Mouse (Mus musculus) hematopoietic stem cell, adult 5-6 weeks (primary cell): ENCODE results near the gene Bend3. TPM values are rescaled to one million over a fixed set of nuclear protein-coding genes. Genes with fewer than 3 reads are reported as not detected.
A peak's percentile ranks its signal among the peaks of the same experiment; 100 is the strongest.
"Not testable (repeated sequence)": the region's sequence is repeated elsewhere in the genome, so short reads cannot be mapped to it uniquely, and the experiment has no call there.

Experiments used
- ATAC-seq, 2 experiments: fragments of 125-278 bp in 1 of 2; replicated peaks in 1 of 2; 2 replicates each; pipeline ENCODE4 v1.8.0; 2016 to 2017; ENCODE audit warnings: inconsistent platforms in 2 of 2, mild to moderate bottlenecking in 2 of 2, moderate number of reproducible peaks in 2 of 2, low read depth in 1 of 2, moderate TSS enrichment in 1 of 2; ENCODE audit not compliant: low FRiP score in 2 of 2, poor library complexity in 2 of 2, severe bottlenecking in 2 of 2, insufficient read depth in 1 of 2, low TSS enrichment in 1 of 2
- total RNA-seq: library from RNA; stranded (forward); fragments of 172-1452, 232-1000 nt; gene quantifications from 2 replicates; pipeline ENCODE4 v1.2.3, GENCODE M21; 2017

Gene Bend3
- total RNA-seq, 1 experiment from 2014 or later: 6.8 TPM

GRCm38 (mm10) chr10:43512976-43513375, 34.3 kb downstream of the Bend3 start:
- no peak for ATAC-seq

- ATAC-seq: no peak
These were observed 38.5 kb downstream of the Bend3 start for GRCm38 (mm10) chr10:43516992-43517660.

DNA sequence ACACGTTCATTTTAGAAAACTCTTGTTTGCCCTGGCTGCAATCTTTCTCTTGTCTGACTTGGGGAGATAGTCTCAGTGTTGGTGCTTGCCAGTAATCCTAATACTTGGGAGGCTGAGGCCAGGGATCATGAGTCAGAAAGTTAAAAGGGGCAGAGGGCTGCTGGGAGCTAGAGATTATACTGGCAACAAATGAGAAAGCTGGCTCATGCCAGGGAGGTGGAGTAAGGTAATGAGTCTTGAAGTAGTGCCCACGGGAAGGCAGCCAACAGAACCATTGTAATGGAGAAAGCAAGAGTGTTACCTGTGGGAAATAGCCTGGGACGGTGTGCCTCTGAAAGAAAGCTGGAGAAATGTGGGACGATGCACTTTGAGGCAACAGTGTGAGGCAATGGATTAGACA, 39.2 kb downstream of the Bend3 start:
- ATAC-seq: no peak

GRCm38 (mm10) chr10:43518368-43518767, 39.7 kb downstream of the Bend3 start:
- ATAC-seq: no peak

DNA sequence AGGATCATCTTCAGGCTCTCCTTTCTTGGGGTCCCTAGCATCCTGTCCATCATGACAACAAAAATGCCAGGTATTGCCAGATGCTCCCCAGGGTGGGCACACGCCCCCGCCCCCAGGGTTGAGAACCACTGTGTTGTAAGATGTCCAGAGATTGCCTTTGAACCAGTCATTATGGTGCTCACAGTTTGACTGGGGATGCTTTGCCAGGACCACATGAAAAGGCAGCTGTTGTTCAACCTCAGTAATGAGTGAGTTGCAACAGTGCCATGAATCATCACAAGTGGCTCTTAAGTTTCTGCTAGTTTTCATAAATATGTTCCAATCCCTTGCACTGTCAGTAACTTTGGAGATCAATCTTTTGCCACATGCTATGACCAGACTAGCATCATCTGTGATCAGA, 41.3 kb downstream of the Bend3 start:
- no peak for ATAC-seq

GRCm38 (mm10) chr10:43523931-43524330, 45.3 kb downstream of the Bend3 start, which contains the start of gene Gm9803:
Gene Gm9803, plus strand, starts transcription at chr10:43524084.
- not testable (repeated sequence) for ATAC-seq

- no peak for ATAC-seq
These were observed 48.9 kb downstream of the Bend3 start for GRCm38 (mm10) chr10:43527283-43528269.

DNA sequence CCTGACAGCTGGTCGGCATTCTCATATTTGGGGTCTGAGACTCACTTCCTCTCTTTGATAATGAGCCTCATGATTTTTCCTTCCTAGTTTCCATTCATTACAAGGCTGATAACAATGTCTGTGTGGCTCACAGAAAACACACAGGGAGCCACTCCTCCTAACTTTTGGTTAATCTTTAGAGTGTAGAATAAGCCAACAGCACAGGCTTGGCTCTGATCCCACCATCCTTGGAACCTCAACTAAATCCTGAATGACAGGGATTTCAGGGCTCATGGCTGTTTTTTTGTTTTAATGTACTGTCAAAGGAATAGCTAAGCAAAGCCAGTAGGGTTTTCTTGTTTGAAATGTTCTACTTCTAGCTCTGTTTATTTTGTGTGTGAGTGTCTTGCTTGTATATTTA, 55.8 kb downstream of the Bend3 start:
- ATAC-seq: no peak

GRCm38 (mm10) chr10:43537652-43538051, 59.0 kb downstream of the Bend3 start:
- ATAC-seq: no peak

GRCm38 (mm10) chr10:43538831-43539230, 60.2 kb downstream of the Bend3 start:
- no peak for ATAC-seq

DNA sequence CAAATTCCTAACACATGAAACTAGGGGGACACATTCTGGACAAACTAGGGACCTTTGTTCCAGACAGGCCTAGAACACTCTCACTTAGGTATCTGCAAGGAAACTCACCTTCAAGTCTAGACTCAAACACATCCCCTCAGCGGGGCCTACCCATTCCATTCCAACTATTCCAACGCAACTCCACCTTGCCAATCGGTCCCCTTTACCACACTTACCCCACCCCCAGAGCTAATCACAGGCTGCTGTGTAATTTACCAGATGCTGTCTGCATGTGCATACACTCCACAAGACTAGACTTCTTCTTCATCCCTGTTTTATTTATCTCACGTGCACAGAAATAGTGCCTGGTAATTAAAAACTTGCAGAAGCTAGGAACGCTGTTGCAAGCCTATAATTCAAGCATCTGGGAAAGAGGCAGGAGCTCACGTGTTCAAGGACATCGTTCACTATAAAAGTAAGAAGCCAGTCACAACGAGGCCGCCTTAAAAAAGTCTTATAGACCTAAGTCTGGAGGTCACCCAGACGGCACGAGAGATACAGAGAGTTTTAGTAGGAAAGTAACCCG, 61.2 kb downstream of the Bend3 start:
- no peak for ATAC-seq

DNA sequence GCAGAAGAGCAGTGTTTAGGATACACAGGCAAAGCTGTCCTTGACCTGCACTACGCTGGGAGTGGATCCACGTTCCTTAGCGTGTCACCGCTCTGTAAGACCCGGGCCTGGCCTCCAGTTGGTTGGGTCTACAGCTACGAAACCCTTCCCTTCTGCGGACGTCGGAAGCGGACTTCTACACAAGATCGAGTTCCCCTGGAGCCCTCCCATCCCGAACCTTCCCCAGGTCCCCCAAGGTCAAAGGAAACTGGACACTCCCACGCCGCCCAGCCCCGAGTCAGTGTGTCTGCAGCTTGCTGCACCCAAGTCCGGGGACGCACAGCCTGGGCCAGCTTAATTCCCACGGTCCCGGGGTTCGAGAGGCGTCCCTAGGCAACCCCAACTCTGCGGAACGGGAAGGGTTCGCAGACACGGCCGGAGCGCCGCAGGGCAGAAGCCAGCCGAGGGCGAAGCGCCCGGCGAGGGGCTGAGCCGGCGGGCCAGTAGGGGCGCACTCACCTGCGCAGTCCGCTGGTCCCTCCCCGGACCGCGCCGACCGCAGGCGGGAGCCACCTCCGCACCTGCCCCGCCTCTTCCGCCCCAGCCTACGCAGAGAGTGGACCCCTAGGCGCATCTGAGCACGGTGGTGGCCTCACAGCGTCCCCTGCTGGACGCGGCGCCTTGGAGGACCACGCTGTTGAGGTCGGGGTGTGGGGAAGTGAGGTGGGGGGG, 62.0 kb downstream of the Bend3 start, which contains the start of gene 1700021F05Rik:
TSS of gene 1700021F05Rik (minus strand) at position 553 of the 711 bp plus-strand sequence.
- ATAC-seq: peak; percentile 94 to 99

DNA sequence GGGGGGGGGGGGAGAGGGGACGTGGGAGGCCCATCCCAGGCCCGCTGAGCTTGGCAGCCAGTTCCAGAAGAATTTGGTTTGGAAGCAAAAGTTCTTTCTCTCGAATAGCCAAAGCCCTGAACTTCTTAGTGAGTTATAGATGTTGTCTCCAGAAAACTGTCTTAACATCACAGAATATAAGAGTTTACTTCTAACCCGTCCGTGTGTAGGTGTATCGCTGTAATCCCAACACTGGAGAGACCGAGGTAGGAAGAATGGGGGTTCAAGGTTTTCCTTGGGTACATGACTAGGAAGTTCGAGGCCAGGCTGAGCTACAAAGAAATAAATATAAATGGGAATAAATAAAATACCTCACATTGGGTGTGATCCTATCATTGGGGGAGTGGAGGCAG, 62.5 kb downstream of the Bend3 start:
- ATAC-seq: no peak

DNA sequence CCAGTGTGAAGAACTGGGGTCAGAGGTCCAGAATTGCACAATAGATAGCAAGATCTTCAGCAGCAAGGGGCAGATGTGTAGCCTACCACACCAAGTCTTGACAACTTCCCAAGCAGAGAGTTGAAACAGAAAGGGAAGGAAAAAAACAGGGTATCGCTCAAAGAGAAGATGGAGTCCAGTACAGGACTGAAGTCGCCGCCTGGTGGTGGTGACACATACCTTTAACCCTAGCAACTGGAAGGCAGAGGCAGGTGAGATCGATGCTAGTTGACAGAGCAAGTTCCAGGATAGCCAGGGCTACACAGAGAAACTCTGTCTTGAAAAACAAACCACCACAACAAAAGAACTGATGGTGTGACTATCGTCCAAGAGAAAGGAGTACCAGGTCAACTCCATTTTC, 70.8 kb downstream of the Bend3 start:
- ATAC-seq: no peak

DNA sequence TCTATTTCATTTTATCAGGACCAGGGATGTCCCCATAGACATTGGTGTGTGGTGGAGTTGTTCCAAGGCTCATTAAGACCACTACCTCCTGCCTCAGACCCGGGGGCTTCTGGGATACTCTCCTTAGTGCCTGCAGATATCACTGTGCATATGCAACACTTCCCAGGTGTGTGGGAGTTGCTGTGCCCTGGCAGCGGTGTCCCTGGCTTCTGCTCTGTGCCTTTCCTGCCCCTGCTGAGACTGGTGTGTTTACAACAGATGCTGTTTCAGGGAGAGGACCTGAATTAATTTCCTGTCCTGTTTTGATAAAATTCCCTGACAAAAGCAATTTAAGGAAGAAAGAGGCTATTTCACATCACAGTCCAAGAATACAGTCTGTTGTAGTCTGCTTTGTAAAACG, 72.3 kb downstream of the Bend3 start:
- no peak for ATAC-seq

GRCm38 (mm10) chr10:43551388-43551787, 72.8 kb downstream of the Bend3 start:
- ATAC-seq: no peak

DNA sequence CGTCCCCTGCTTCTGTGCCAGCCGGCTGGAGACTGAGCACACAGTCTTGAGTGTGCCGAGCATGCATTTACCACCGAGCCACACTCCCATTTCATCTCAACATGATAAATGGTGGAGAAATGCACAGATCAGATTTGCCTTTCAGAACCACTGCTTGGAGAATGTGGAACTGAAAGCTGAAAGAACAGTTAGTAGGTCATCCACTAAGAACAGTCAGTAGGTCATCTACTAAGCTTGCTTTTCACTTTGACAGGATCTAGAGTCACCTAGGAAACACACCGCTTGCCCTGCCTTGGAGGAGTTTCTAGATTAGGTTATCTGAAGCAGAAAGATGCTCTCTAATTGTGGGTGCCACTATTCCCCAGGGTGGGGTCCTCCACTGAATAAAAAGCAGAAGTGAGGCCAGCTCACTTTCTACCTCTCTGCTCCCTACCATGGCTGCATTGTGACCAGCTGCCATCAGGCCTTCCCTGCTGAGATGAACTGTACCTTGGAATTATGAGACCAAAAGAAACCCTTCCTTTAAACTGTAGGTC, 79.1 kb downstream of the Bend3 start:
- no peak for ATAC-seq
